Mouse (Mus musculus) common myeloid progenitor, adult 5-6 weeks (primary cell): ENCODE results near the gene Cxcr6. TPM values are rescaled to one million over a fixed set of nuclear protein-coding genes. Genes with fewer than 3 reads are reported as not detected.

Experiments
- ATAC-seq: replicated peaks from 2 replicates; pipeline ENCODE4 v1.8.0; 2016; ENCODE audit warnings: low read depth, mild to moderate bottlenecking, moderate TSS enrichment, inconsistent platforms; ENCODE audit not compliant: poor library complexity, severe bottlenecking
- total RNA-seq: library from RNA; stranded (forward); fragments of 200-1000, 187-1606 nt; gene quantifications from 2 replicates; pipeline ENCODE4 v1.2.3, GENCODE M21; 2017

Cxcr6 gene
- total RNA-seq, 1 experiment from 2014 or later: 0.32 TPM

DNA sequence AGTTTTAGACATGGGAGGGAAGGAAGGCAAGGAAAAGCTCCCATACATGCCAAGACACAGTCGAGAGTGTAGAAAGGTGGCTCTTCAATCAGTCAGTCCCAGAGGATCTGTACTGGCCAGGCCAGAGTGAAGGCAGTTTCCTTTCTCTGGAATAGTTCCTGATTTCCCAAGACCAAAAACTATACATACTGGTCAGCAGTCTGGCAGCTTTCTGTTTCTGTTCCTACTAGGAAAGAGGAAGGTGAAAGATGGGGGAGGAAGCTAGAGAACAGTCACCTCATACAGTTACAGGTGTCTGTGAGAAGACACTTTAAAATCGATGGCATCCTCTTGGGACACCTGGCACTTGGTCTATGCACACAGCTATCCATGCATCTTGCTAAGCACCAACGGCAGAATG is 9.2 kb downstream of the Cxcr6 start:
- ATAC-seq: peak; percentile 50; the same call in 1 of the 2 replicates

DNA sequence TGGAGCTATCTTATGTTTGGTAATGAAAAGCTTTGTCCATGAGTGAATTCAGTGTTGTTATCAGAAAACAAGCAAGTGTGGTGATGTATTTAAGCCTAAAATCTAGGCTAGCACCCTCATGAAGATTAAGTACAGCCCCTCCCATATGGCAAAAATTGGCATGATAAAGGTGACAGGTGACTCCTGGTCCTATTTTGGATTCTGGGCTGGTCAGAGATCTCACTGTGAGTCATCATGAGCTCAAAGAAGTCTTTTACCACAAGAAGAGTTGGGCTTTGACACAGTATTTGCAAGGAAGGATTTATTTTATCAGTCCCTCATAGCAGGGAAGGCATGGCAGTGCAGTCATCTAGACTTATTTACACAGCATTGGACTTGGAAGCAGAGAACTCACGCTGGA is 9.7 kb downstream of the Cxcr6 start:
- no peak for ATAC-seq

- no peak for ATAC-seq
Observed at GRCm38 (mm10) chr9:123818601-123819000, 12.3 kb downstream of the Cxcr6 start.

DNA sequence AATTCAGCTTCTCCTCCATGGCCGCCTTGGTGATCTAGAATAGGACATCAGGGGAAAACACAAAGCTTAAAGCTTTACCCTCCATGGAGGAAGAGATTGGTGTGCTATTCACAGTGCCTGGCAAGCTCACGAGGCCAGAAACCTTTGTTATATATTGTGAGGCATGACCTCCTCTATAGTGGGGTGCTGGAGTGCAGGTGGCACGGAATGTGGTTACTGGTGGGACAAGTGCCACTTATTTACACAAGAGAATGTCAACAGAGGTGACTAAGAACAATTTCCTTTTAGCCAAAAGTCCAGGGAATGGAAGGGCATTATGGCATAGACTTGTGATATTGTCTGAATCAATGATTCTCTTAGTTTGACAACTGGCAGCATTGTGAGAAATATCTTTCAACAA is 20.4 kb downstream of the Cxcr6 start:
- ATAC-seq: no peak

- no peak for ATAC-seq
Observed at GRCm38 (mm10) chr9:123828916-123829315, 22.6 kb downstream of the Cxcr6 start.

DNA sequence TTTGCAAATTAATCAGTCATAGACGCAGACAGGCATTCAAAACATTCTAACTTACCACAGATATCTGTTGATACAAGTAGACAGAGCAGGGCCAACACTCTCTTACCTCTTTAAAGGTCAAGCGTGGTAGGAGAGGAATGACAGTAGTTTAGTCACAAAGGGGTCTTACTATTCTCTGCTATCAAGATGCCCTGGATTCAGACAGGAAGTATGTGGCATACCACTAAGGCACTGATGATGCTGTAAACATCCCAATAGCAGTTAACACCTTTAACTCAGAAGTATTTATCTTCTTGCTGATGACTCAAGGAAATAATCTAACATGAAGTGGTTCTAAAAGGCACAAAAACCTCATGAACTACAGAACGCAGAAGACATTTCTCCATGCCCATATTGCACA is 29.6 kb downstream of the Cxcr6 start:
- no peak for ATAC-seq

GRCm38 (mm10) chr9:123840243-123840642 is 34.0 kb downstream of the Cxcr6 start:
- ATAC-seq: no peak

DNA sequence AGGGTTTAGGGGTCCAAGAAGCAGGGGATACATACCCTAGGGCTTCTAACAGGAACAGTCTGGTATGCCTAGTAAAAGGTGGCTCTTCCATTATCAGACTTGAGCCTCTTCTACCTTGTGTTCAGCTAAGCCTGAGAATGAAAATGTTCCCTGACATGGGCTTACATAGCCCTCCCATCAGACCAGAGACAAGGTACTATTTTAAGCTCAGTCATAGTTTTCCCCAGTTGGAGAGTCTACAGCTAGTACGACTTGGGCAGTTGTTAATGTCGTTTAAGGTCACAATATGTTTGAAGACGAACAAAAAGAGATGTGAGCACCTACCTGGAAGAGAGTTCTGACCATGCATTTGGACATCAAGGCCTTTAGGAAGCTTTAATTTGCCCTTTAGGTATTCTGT is 38.2 kb downstream of the Cxcr6 start:
- ATAC-seq: no peak

GRCm38 (mm10) chr9:123845120-123845519 is 38.8 kb downstream of the Cxcr6 start:
- peak; percentile 86 for ATAC-seq

DNA sequence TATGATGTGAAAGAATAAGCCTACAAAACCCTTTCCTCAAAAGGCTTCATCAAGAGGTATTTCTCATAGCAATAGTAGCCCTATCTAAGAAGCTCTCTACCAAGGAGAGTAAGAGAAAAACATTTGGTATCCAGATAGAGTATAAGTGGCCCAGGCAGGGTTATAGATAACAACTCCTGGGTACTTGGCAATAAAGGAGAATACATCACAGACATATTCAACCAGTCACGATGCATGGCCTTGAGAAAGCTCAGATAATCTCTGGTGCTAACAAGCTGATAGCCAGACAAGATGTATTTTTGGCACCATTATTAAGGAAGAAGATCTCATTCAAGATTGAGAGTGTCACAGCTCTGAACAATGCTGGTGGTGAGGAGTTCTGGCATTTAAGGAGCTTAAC is 40.2 kb downstream of the Cxcr6 start:
- ATAC-seq: no peak

GRCm38 (mm10) chr9:123849976-123850695 is 43.9 kb downstream of the Cxcr6 start:
- no peak for ATAC-seq

DNA sequence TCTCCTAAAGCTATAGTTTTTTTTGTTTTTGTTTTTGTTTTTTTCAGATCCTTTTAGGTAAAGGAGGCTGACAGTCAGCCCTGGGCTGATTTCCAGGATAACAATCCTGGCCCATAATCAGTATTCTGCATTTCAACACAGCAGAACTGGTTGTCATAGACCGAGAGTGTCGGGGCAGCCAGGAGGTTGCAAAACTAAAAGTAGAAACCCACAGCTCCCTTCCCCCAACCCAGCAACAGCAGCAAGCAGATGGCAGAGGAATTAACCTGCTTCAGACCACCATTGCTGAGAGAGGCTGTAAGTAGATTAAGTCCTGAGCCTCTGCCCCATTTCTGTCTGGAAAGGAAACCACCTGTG is 44.4 kb downstream of the Cxcr6 start:
- peak; percentile 20 for ATAC-seq

DNA sequence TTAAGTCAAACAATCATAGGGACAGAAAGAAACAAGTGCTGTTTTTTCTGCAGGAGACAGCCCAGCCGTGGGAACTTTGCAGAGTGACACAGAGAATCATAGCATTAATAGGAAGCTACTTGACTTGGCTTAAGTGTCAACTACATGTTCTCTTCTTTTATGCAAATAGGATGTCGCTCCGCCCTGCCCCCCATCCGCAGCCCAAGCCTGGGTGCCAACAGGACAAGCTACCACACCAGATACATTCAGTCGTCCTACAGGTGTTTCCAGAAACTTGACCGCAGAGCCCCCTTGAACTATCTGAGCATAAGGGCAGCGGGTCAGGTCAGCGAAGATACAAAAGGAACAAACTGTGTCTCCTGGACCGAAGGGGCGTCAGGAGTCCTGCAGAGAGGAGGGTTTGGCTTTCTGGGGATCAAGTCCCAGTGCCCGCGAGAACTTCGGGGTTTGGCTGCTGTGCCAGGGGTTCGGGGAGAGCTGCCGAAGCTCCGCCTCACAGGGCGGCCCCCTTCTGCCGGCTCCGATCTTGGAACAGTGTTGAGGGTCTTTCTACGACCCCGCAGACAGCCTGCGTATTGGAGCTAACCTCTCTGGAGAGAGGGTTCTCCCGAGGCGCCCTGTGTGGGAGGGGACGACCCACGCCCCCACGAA is 44.9 kb downstream of the Cxcr6 start:
- ATAC-seq: peak; percentile 57

DNA sequence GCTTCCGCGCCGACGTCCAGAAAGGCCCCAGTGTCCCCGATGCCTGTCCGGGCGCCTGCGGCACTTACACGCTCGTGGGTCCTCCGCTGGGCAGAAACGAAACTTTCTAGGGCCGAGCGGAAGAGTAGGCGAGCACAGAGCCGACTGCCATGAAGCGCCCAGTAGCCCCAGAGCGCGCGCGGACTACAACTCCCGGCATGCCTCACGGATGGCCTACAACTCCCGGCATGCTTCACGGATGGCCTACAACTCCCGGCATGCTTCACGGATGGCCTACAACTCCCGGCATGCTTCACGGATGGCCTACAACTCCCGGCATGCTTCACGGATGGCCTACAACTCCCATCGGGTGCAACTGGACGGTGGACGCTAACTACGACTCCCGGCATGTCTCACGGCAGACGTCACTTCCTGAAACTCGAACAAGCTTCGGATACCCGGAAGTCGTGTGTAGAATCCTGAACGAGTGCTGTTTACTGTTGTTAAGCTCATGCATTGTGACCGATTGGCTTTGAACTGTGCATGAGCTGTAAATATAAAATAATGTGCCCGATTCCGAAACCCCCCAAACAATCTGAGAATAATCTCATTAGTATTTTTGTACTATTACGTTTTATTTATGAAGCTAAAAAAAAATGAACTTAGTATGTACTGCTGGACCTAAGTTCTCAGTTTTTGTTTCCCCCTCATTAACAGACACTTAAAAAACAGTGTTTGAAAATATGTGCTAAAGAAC is 45.6 kb downstream of the Cxcr6 start, which contains the start of gene Fyco1:
Fyco1 (minus strand) TSS at position 187 of the 736 bp plus-strand sequence.
- ATAC-seq: peak; percentile 92

GRCm38 (mm10) chr9:123852449-123853390 is 46.4 kb downstream of the Cxcr6 start:
- no peak for ATAC-seq

- no peak for ATAC-seq
Observed at GRCm38 (mm10) chr9:123856836-123857235, 50.6 kb downstream of the Cxcr6 start.
